Mouse (Mus musculus) adrenal gland, postnatal 10 days (tissue): ENCODE measurements around the gene 1700008O03Rik. TPM values are rescaled to one million over a fixed set of nuclear protein-coding genes. Genes with fewer than 3 reads are reported as not detected.

ENCODE experiments used
- total RNA-seq, 2 experiments: library from RNA; stranded (reverse); gene quantifications; 2 replicates each; pipeline ENCODE4 v1.2.3; 2021

Gene 1700008O03Rik
- total RNA-seq, 2 experiments from 2014 or later, result 0.57 to 1.4 TPM

Other genes with a start within 250 kb of the 1700008O03Rik start
- gene Klk1b16, start 249.1 kb downstream of the 1700008O03Rik start, total RNA-seq, result not detected
- not detected for gene Klk1b24, start 197.6 kb downstream of the 1700008O03Rik start, total RNA-seq
- not detected for gene Klk1b3, start 187.6 kb downstream of the 1700008O03Rik start, total RNA-seq
- not detected for gene Klk1b4, start 178.4 kb downstream of the 1700008O03Rik start, total RNA-seq
- gene Klk1b5, start 169.9 kb downstream of the 1700008O03Rik start, total RNA-seq, result not detected
- gene Klk1, start 160.5 kb downstream of the 1700008O03Rik start, total RNA-seq, result under 1 TPM in 1 of 2 experiments, not detected in 1; 0.45 TPM
- gene Gm36864, start 149.6 kb downstream of the 1700008O03Rik start, total RNA-seq, result not detected
- under 1 TPM; 0.67 to 0.78 TPM for gene 1700028J19Rik, start 139.1 kb downstream of the 1700008O03Rik start, total RNA-seq
- gene 2410002F23Rik, start 139.1 kb downstream of the 1700008O03Rik start, total RNA-seq, result 100 to 1,000 TPM in 1 of 2 experiments, 10 to 100 TPM in 1; 92.1 to 104 TPM
- not detected for gene Acp4, start 128.4 kb downstream of the 1700008O03Rik start, total RNA-seq
- gene Gm15517, start 124.4 kb downstream of the 1700008O03Rik start, total RNA-seq, result not detected
- 1 to 10 TPM; 4.2 to 5.4 TPM for gene Clec11a, start 78.9 kb downstream of the 1700008O03Rik start, total RNA-seq
- gene Shank1, start 75.6 kb downstream of the 1700008O03Rik start, total RNA-seq, result 1 to 10 TPM; 4.3 to 6.3 TPM
- gene Syt3, start 1.7 kb downstream of the 1700008O03Rik start, total RNA-seq, result 1 to 10 TPM; 2.5 to 4.2 TPM
- gene Lrrc4b, start 43.2 kb upstream of the 1700008O03Rik start, total RNA-seq, result 10 to 100 TPM in 1 of 2 experiments, 1 to 10 TPM in 1; 5.5 to 10.0 TPM
- 10 to 100 TPM in 1 of 2 experiments, 1 to 10 TPM in 1; 8.4 to 14.5 TPM for gene Aspdh, start 79.6 kb upstream of the 1700008O03Rik start, total RNA-seq
- gene Josd2, start 82.2 kb upstream of the 1700008O03Rik start, total RNA-seq, result 10 to 100 TPM; 42.2 to 52.0 TPM
- gene Emc10, start 110.7 kb upstream of the 1700008O03Rik start, total RNA-seq, result 10 to 100 TPM; 88.8 to 91.1 TPM
- 10 to 100 TPM; 12.4 to 16.0 TPM for gene Fam71e1, start 110.8 kb upstream of the 1700008O03Rik start, total RNA-seq
- gene Mybpc2, start 138.8 kb upstream of the 1700008O03Rik start, total RNA-seq, result 10 to 100 TPM; 31.9 to 40.8 TPM
- gene Spib, start 146.3 kb upstream of the 1700008O03Rik start, total RNA-seq, result 1 to 10 TPM; 6.5 to 7.3 TPM
- gene Pold1, start 163.0 kb upstream of the 1700008O03Rik start, total RNA-seq, result 10 to 100 TPM; 20.6 to 30.7 TPM
- 10 to 100 TPM; 90.7 to 91.0 TPM for gene Nr1h2, start 168.1 kb upstream of the 1700008O03Rik start, total RNA-seq
- 1 to 10 TPM; 3.2 to 3.9 TPM for gene Napsa, start 186.6 kb upstream of the 1700008O03Rik start, total RNA-seq
- 1 to 10 TPM; 4.7 to 4.8 TPM for gene Kcnc3, start 204.8 kb upstream of the 1700008O03Rik start, total RNA-seq